Mouse (Mus musculus) liver, postnatal 0 days (tissue): ENCODE data around the gene Rras. TPM values are rescaled to one million over a fixed set of nuclear protein-coding genes. Genes with fewer than 3 reads are reported as not detected.
"Not testable (repeated sequence)": the region's sequence is repeated elsewhere in the genome, so short reads cannot be mapped to it uniquely, and the experiment has no call there.

Experiments
- ATAC-seq: fragments of 200-750 bp; cut with Nextera tagmentation; 2 replicates; pipeline ENCODE4 v1.8.0; 2017; ENCODE audit warnings: mild to moderate bottlenecking, moderate library complexity
- DNase-seq: peaks from one replicate; pipeline ENCODE4 v3.0.0-alpha.2; 2016
- H3K27ac ChIP-seq: fragments of 300-500 bp; sonication (generic); 2 replicates; pipeline ENCODE4 v1.5.1; 2014; ENCODE audit warnings: antibody characterized with exemption, moderate library complexity, mild to moderate bottlenecking, low read depth
- H3K27me3 ChIP-seq: fragments of 300-500 bp; sonication (generic); 2 replicates; pipeline ENCODE4 v1.6.1; 2014; ENCODE audit warnings: low read length, control low read depth, mixed read lengths; ENCODE audit not compliant: insufficient read depth
- H3K36me3 ChIP-seq: fragments of 300-500 bp; sonication (generic); replicated peaks from 2 replicates; pipeline ENCODE4 v1.6.1; 2014; ENCODE audit warnings: mild to moderate bottlenecking, control low read depth, low read length, moderate library complexity, mixed read lengths; ENCODE audit not compliant: insufficient read depth
- H3K4me1 ChIP-seq: fragments of 300-500 bp; sonication (generic); 2 replicates; pipeline ENCODE4 v1.6.1; 2014; ENCODE audit warnings: antibody characterized with exemption, mild to moderate bottlenecking, control low read depth; ENCODE audit not compliant: insufficient read depth
- H3K4me2 ChIP-seq: fragments of 300-500 bp; sonication (generic); 2 replicates; pipeline ENCODE4 v1.6.1; 2014; ENCODE audit warnings: low read depth, mild to moderate bottlenecking, low read length, moderate library complexity, mixed read lengths
- H3K4me3 ChIP-seq: fragments of 300-500 bp; sonication (generic); 2 replicates; pipeline ENCODE4 v1.5.1; 2014; ENCODE audit warnings: low read depth, low read length
- H3K9ac ChIP-seq: fragments of 300-500 bp; sonication (generic); replicated peaks from 2 replicates; pipeline ENCODE4 v1.6.1; 2014; ENCODE audit warnings: mild to moderate bottlenecking, moderate library complexity
- H3K9me3 ChIP-seq: fragments of 300-500 bp; sonication (generic); 2 replicates; pipeline ENCODE4 v1.6.1; 2016; ENCODE audit warnings: mild to moderate bottlenecking, control low read depth, low read length, mixed read lengths
- CTCF ChIP-seq: sonication (generic); IDR thresholded peaks from 2 replicates; pipeline ENCODE4 v1.5.1; 2016; ENCODE audit warnings: antibody characterized with exemption, low read depth
- EP300 ChIP-seq: IDR thresholded peaks from 2 replicates; pipeline ENCODE4 v1.6.1; 2016; ENCODE audit warnings: antibody characterized with exemption, low read depth, mild to moderate bottlenecking
- WGBS: fragments of 180-500 bp; shearing (Covaris S2); extraction: QIAGEN DNeasy Blood & Tissue Kit; methylation state at CpG from one replicate; pipeline ENCODE4 v1.1.7; 2014; ENCODE audit not compliant: insufficient replicate concordance; 5-methylcytosine and 5-hydroxymethylcytosine counted together
- polyA plus RNA-seq: library from polyadenylated mRNA; unstranded; fragments of >200 nt; fragmentation: Nextera tagmentation; extraction: Ambion mirVana; gene quantifications from 2 replicates; pipeline ENCODE4 v1.2.1, GENCODE M21; 2015

Rras gene
- polyA plus RNA-seq, 1 experiment from 2014 or later: 25.4 TPM

- WGBS: 78% methylated on average over 9 of the region's 9 CpGs
- H3K4me1 ChIP-seq: peaks cover 5% of the 10 kb centered on the region
- no peak overlapping the region for H3K4me2 ChIP-seq
Measured at GRCm38 (mm10) chr7:45020225-45020624, 2.5 kb downstream of the Rras start.

GRCm38 (mm10) chr7:45023711-45024110 is 6.0 kb downstream of the Rras start:
- TF ChIP-seq CTCF: peak; percentile 48
- H3K4me1 ChIP-seq, H3K27ac ChIP-seq, H3K9ac ChIP-seq, H3K4me3 ChIP-seq, DNase-seq, H3K9me3 ChIP-seq, H3K4me2 ChIP-seq, ATAC-seq, H3K27me3 ChIP-seq: not testable (repeated sequence)
- H3K36me3 ChIP-seq: peaks cover 11% of the 10 kb centered on the region
- 64% methylated on average over 5 of the region's 5 CpGs for WGBS

More at GRCm38 (mm10) chr7:45020225-45020624, 2.5 kb downstream of the Rras start:
- DNase-seq: no peak
- Histone ChIP-seq H3K27ac (no peak overlapping the region), H3K9me3 (no peaks in the 10 kb centered on the region), H3K4me3 (no peak overlapping the region), H3K36me3 (no peaks in the 10 kb centered on the region; the same call in 1 of the 2 replicates), H3K9ac (no peak overlapping the region), H3K27me3 (no peaks in the 10 kb centered on the region)
- no peak for ATAC-seq
- TF ChIP-seq CTCF (no peak), EP300 (no peak)

- Histone ChIP-seq H3K9me3 (no peaks in the 10 kb centered on the region), H3K27me3 (no peaks in the 10 kb centered on the region), H3K36me3 (peaks cover 17% of the 10 kb centered on the region), H3K9ac (no peak overlapping the region), H3K4me1 (peaks cover 3% of the 10 kb centered on the region; the same call in 1 of the 2 replicates), H3K4me2 (no peak overlapping the region), H3K4me3 (no peak overlapping the region), H3K27ac (no peak overlapping the region)
- WGBS: 74% methylated on average over 15 of the region's 15 CpGs
- no peak for TF ChIP-seq CTCF
- TF ChIP-seq EP300: no peak
- ATAC-seq (no peak), DNase-seq (no peak)
Measured at GRCm38 (mm10) chr7:45024281-45025248, 6.8 kb downstream of the Rras start.

DNA sequence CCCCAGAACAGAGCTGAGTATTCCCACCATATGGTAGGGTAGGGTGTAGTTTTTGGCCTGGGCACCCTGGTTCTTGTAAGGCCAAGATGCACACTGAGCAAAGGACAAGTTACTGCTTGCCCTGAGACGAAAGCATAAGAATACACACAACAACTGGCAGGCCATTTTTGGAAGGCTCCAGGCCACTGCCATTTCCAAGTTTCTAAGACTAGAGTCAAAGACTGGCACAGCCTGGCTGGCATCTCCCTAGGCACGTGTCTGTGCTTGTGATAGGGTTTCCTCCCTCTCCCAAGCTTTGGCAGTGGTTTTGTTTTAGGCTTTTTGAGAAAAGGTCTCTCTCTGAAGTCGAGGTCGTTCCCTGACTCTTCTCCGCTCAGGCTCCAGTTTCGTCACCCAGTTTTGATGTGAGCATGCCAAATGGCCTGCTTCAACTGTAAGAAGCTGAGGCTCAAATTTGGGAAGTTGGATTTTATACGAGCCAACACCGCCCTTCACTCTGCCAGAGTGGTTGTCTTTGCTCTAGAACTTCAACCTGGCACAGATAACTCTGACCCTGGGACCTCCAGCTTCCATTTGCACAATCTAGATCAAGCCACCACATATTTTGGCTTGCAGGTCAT is 8.0 kb downstream of the Rras start:
- DNase-seq: no peak
- 62% methylated on average over 8 of the region's 8 CpGs for WGBS
- H3K9ac ChIP-seq: no peak overlapping the region
- no peak overlapping the region for H3K4me3 ChIP-seq
- peaks cover 27% of the 10 kb centered on the region for H3K36me3 ChIP-seq
- no peak overlapping the region for H3K4me2 ChIP-seq
- no peak overlapping the region for H3K27ac ChIP-seq
- no peaks in the 10 kb centered on the region for H3K9me3 ChIP-seq
- no peaks in the 10 kb centered on the region for H3K27me3 ChIP-seq
- ATAC-seq: no peak
- TF ChIP-seq EP300: no peak
- TF ChIP-seq CTCF: no peak
- peaks cover 3% of the 10 kb centered on the region; the same call in 1 of the 2 replicates for H3K4me1 ChIP-seq

DNA sequence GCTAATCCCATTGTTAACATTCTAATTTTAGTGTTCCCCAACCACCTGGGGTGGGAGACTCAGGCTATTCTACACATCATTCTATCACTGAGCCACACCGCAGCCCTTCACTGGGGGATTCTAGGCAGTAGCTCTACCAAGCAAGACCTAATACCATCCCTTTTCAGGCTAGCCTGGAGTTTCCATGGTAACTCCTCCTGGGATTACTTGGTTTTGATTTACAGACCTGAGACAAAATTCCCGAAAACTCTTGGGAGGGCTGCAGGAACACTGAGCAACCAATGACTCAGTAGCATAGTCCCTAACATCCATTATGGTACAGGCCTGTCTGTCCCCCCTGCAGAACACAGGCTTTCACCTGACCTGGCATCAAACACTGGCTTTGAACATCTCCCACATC is 8.5 kb downstream of the Rras start:
- no peak overlapping the region for H3K9ac ChIP-seq
- H3K4me1 ChIP-seq: peaks cover 3% of the 10 kb centered on the region; the same call in 1 of the 2 replicates
- no peaks in the 10 kb centered on the region for H3K9me3 ChIP-seq
- H3K36me3 ChIP-seq: peaks cover 33% of the 10 kb centered on the region
- 74% methylated on average over 2 of the region's 2 CpGs for WGBS
- DNase-seq (no peak), ATAC-seq (no peak)
- H3K4me2 ChIP-seq: no peak overlapping the region
- H3K27me3 ChIP-seq: no peaks in the 10 kb centered on the region
- no peak overlapping the region for H3K27ac ChIP-seq
- TF ChIP-seq EP300: no peak
- no peak for TF ChIP-seq CTCF
- H3K4me3 ChIP-seq: no peak overlapping the region

- TF ChIP-seq EP300 (no peak), CTCF (no peak)
- no peak overlapping the region for H3K4me3 ChIP-seq
- ATAC-seq (no peak), DNase-seq (no peak)
- H3K36me3 ChIP-seq: peaks cover 40% of the 10 kb centered on the region
- 65% methylated on average over 9 of the region's 9 CpGs for WGBS
- H3K4me2 ChIP-seq: no peak overlapping the region
- H3K9ac ChIP-seq: no peak overlapping the region
- H3K27me3 ChIP-seq: no peaks in the 10 kb centered on the region
- H3K4me1 ChIP-seq: peaks cover 3% of the 10 kb centered on the region; the same call in 1 of the 2 replicates
- no peak overlapping the region for H3K27ac ChIP-seq
- no peaks in the 10 kb centered on the region for H3K9me3 ChIP-seq
Measured at GRCm38 (mm10) chr7:45027761-45028160, 10.0 kb downstream of the Rras start.
